Mouse (Mus musculus) heart, embryonic 11.5 days (tissue): ENCODE data around the gene Il22ra1. TPM values are rescaled to one million over a fixed set of nuclear protein-coding genes. Genes with fewer than 3 reads are reported as not detected.

ENCODE experiments used
- ATAC-seq: fragments of 200-750 bp; cut with Nextera tagmentation; replicated peaks from 2 replicates; pipeline ENCODE4 v1.8.0; 2017; ENCODE audit warnings: moderate library complexity; ENCODE audit not compliant: insufficient number of reproducible peaks, low FRiP score, low TSS enrichment
- H3K27ac ChIP-seq: fragments of 300-500 bp; sonication (generic); 2 replicates; pipeline ENCODE4 v1.5.1; 2014; ENCODE audit warnings: mild to moderate bottlenecking, low read depth, low read length
- H3K27me3 ChIP-seq: fragments of 300-500 bp; sonication (generic); 2 replicates; pipeline ENCODE4 v1.6.1; 2014; ENCODE audit warnings: mild to moderate bottlenecking, low read length, mixed read lengths; ENCODE audit not compliant: control insufficient read depth, insufficient read depth
- H3K36me3 ChIP-seq: fragments of 300-500 bp; sonication (generic); 2 replicates; pipeline ENCODE4 v1.6.1; 2014; ENCODE audit warnings: mild to moderate bottlenecking, low read length, moderate library complexity, mixed read lengths; ENCODE audit not compliant: control insufficient read depth, insufficient read depth
- H3K4me1 ChIP-seq: fragments of 300-500 bp; sonication (generic); 2 replicates; pipeline ENCODE4 v1.6.1; 2014; ENCODE audit warnings: low read length; ENCODE audit not compliant: control insufficient read depth, insufficient read depth
- H3K4me2 ChIP-seq: fragments of 300-500 bp; sonication (generic); 2 replicates; pipeline ENCODE4 v1.6.1; 2014; ENCODE audit warnings: mild to moderate bottlenecking, moderate library complexity
- H3K4me3 ChIP-seq: fragments of 300-500 bp; sonication (generic); 2 replicates; pipeline ENCODE4 v1.5.1; 2014; ENCODE audit warnings: low read depth, low read length
- H3K9ac ChIP-seq: fragments of 300-500 bp; sonication (generic); 2 replicates; pipeline ENCODE4 v1.6.1; 2014; ENCODE audit warnings: mild to moderate bottlenecking, low read depth, low read length, moderate library complexity
- H3K9me3 ChIP-seq: fragments of 300-500 bp; sonication (generic); replicated peaks from 2 replicates; pipeline ENCODE4 v1.6.1; 2016; ENCODE audit warnings: low read length; ENCODE audit not compliant: control insufficient read depth
- WGBS: fragments of 180-500 bp; shearing (Covaris S2); extraction: QIAGEN DNeasy Blood & Tissue Kit; methylation state at CpG from one replicate; pipeline ENCODE4 v1.1.7; 2014; ENCODE audit not compliant: insufficient replicate concordance; 5-methylcytosine and 5-hydroxymethylcytosine counted together
- polyA plus RNA-seq: library from polyadenylated mRNA; unstranded; fragments of >200 nt; fragmentation: Nextera tagmentation; extraction: Ambion mirVana; gene quantifications from 2 replicates; pipeline ENCODE4 v1.2.1, GENCODE M21; 2014

Il22ra1 gene
- polyA plus RNA-seq, 1 experiment from 2014 or later = not detected

- Histone ChIP-seq H3K9me3 (peaks cover 2% of the 10 kb centered on the region; the same call in 1 of the 2 replicates), H3K4me2 (no peak overlapping the region), H3K9ac (no peak overlapping the region), H3K4me3 (no peak overlapping the region), H3K4me1 (peaks cover 6% of the 10 kb centered on the region; the same call in 1 of the 2 replicates), H3K36me3 (no peaks in the 10 kb centered on the region), H3K27ac (no peak overlapping the region), H3K27me3 (peaks cover 4% of the 10 kb centered on the region; the same call in 1 of the 2 replicates)
- no peak for ATAC-seq
- WGBS = 29% methylated on average over 4 of the region's 4 CpGs
These were observed 30.4 kb downstream of the Il22ra1 start for GRCm38 (mm10) chr4:135758331-135758730.

DNA sequence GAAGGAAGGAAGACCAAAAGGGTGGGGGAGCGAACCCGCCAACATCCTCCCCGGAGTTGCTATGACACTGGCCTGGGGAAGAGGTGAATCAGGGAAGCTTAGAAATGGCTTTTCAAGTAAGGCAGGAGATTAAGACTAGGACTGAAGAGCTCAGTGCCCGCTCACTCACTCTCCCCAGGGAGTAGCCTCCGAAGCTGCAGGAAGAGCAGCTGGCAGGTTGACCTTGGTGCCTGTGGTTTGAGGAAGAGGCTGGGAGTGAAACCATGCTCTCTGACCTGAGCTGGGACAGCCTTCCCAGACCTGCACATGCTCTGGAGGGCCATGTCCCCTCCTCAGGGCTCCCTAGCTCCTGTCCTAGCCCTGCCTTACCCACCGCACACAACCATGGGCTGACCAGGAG lies 30.9 kb downstream of the Il22ra1 start:
- Histone ChIP-seq H3K27me3 (peaks cover 4% of the 10 kb centered on the region; the same call in 1 of the 2 replicates), H3K27ac (no peak overlapping the region), H3K36me3 (no peaks in the 10 kb centered on the region), H3K4me3 (no peak overlapping the region), H3K4me2 (no peak overlapping the region), H3K9me3 (peaks cover 2% of the 10 kb centered on the region; the same call in 1 of the 2 replicates), H3K4me1 (peaks cover 6% of the 10 kb centered on the region; the same call in 1 of the 2 replicates), H3K9ac (no peak overlapping the region)
- 28% methylated on average over 6 of the region's 6 CpGs for WGBS
- no peak for ATAC-seq

GRCm38 (mm10) chr4:135759356-135759976 lies 31.5 kb downstream of the Il22ra1 start, which contains the start of gene Myom3:
Gene Myom3 (plus strand): TSS chr4:135759715.
- Histone ChIP-seq H3K27ac (no peak within 1 kb of the TSS), H3K9me3 (0 out of 2 replicates have a peak, but pooled peaks cover 2% of the 10 kb centered on the region), H3K27me3 (peaks cover 4% of the 10 kb centered on the region; the same call in 1 of the 2 replicates), H3K36me3 (no peaks in the 10 kb centered on the region), H3K4me3 (no peak within 1 kb of the TSS), H3K9ac (no peak within 1 kb of the TSS), H3K4me2 (no peak within 1 kb of the TSS), H3K4me1 (peaks cover 6% of the 10 kb centered on the region; the same call in 1 of the 2 replicates)
- ATAC-seq = no peak
- 51% methylated on average over 10 of the region's 10 CpGs for WGBS

- H3K4me3 ChIP-seq = no peak overlapping the region
- H3K36me3 ChIP-seq = no peaks in the 10 kb centered on the region
- no peaks in the 10 kb centered on the region for H3K9me3 ChIP-seq
- no peak overlapping the region for H3K9ac ChIP-seq
- WGBS = 73% methylated on average over 8 of the region's 8 CpGs
- H3K27me3 ChIP-seq = peaks cover 4% of the 10 kb centered on the region; the same call in 1 of the 2 replicates
- no peak for ATAC-seq
- no peak overlapping the region for H3K27ac ChIP-seq
- H3K4me2 ChIP-seq = no peak overlapping the region
- H3K4me1 ChIP-seq = peaks cover 6% of the 10 kb centered on the region; the same call in 1 of the 2 replicates
These were observed 33.1 kb downstream of the Il22ra1 start for GRCm38 (mm10) chr4:135761048-135761447.

DNA sequence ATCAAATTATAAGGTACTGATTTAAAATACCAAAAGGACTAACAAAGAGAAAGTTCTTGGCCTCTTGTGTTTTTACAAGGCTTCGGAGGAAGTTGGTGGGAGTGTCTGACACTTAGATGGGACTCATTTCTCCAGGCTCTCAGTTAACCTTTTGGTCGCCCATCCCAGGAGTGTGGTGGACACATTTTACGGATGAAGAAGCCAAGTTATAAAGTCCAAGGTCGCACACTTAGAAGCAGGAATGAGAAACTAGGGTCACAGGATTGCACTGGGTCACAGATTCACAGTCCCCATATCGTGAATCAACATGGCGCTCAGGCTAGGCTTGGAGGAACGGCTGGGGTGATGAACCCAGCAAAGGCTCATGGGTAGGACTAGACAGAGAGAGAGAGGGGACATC lies 33.6 kb downstream of the Il22ra1 start:
- H3K9me3 ChIP-seq = no peaks in the 10 kb centered on the region
- H3K4me3 ChIP-seq = no peak overlapping the region
- peaks cover 4% of the 10 kb centered on the region; the same call in 1 of the 2 replicates for H3K27me3 ChIP-seq
- no peaks in the 10 kb centered on the region for H3K36me3 ChIP-seq
- no peak overlapping the region for H3K27ac ChIP-seq
- H3K9ac ChIP-seq = no peak overlapping the region
- no peak overlapping the region; the same call in 1 of the 2 replicates for H3K4me2 ChIP-seq
- WGBS = 82% methylated on average over 7 of the region's 7 CpGs
- no peak for ATAC-seq
- peaks cover 6% of the 10 kb centered on the region; the same call in 1 of the 2 replicates for H3K4me1 ChIP-seq

DNA sequence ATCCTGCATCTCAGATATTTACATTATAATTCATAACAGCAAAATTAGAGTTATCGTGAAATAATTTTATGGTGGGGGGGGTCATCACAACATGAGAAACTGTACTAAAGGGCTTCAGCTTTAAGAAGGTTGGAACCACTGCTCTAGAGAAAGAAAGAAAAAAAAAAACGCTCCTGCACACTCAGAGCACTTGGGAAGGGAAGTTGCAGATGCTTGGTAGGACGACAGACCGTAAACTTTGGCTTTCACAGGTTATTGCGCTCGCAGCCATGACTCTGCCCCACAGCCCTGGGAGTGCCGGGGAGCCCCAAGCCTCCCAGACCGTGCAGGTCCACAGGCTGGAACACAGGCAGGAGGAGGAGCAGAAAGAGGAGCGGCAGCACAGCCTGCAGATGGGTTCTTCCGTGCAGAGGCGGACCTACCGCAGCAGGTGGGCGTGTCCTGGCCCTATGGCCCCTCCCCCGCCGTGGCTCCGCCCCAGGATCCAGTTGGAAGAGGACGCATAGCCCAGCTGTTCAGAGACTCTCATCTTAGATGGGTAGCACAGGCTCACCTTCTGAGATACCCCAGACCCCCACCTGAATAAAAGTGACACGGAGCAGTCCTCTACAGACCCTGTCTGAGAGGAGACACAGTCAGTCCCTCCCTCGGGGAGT lies 34.4 kb downstream of the Il22ra1 start:
- Histone ChIP-seq H3K4me3 (peak overlapping the region; percentile 13; the same call in 1 of the 2 replicates), H3K4me2 (peak overlapping the region; percentile 56), H3K36me3 (no peaks in the 10 kb centered on the region), H3K4me1 (peaks cover 6% of the 10 kb centered on the region; the same call in 1 of the 2 replicates), H3K9me3 (no peaks in the 10 kb centered on the region), H3K27me3 (peaks cover 4% of the 10 kb centered on the region; the same call in 1 of the 2 replicates), H3K9ac (peak overlapping the region; percentile 11; the same call in 1 of the 2 replicates), H3K27ac (no peak overlapping the region)
- 11% methylated on average over 19 of the region's 19 CpGs for WGBS
- peak; percentile 67 for ATAC-seq

DNA sequence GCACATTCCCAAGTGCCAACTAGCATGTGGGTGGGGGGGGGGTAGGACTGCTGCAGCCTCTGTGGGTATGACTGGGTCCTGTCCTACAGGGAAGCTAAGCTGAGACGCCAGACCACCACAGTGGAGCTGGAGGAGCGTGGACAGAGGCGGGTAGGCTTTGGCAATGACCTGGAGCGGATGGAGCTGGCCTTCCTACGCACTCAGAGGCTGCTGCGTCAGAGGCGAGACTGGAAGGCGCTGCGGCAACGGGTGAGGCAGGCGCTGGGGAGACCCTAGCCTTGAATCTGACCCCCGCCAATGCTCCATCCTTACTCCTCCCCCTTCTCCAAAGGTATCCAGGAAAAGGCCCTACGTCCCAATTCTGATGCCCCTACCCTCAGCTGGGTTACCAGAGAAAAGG lies 36.7 kb downstream of the Il22ra1 start:
- H3K9me3 ChIP-seq = no peaks in the 10 kb centered on the region
- ATAC-seq = no peak
- H3K4me1 ChIP-seq = peaks cover 3% of the 10 kb centered on the region; the same call in 1 of the 2 replicates
- peaks cover 4% of the 10 kb centered on the region; the same call in 1 of the 2 replicates for H3K27me3 ChIP-seq
- no peak overlapping the region for H3K9ac ChIP-seq
- H3K27ac ChIP-seq = no peak overlapping the region
- H3K36me3 ChIP-seq = no peaks in the 10 kb centered on the region
- 81% methylated on average over 13 of the region's 13 CpGs for WGBS
- no peak overlapping the region for H3K4me2 ChIP-seq
- no peak overlapping the region for H3K4me3 ChIP-seq

DNA sequence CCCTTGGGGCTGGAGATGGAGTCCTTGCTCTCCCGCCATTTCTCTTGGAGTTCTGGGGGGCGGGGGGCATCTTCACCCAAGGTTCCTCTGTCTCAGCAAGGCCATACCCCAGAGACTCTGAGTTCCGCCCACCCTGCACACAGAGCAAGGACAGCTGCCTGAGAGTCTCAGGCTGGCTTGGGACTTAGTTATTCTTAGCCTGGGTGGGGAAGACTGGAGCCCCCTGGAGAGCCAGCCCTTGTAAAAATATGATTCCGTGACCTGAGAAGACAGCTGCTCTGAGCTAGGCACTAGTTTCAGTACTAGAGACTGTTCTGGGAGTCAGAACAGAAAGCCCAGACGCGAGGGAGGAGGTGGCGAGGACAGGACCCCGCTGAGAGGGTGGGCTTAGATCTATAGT lies 37.7 kb downstream of the Il22ra1 start:
- WGBS = 67% methylated on average over 8 of the region's 8 CpGs
- H3K4me3 ChIP-seq = no peak overlapping the region
- H3K4me1 ChIP-seq = peaks cover 3% of the 10 kb centered on the region; the same call in 1 of the 2 replicates
- no peaks in the 10 kb centered on the region for H3K9me3 ChIP-seq
- H3K36me3 ChIP-seq = no peaks in the 10 kb centered on the region
- no peak overlapping the region for H3K4me2 ChIP-seq
- no peak overlapping the region for H3K9ac ChIP-seq
- ATAC-seq = no peak
- H3K27me3 ChIP-seq = peaks cover 2% of the 10 kb centered on the region; the same call in 1 of the 2 replicates
- no peak overlapping the region for H3K27ac ChIP-seq
